Mouse (Mus musculus) brain, embryonic 14.5 days (tissue): ENCODE measurements around the gene Gm29666.

Experiments used
- CTCF ChIP-seq: fragments of 200-500 bp; IDR thresholded peaks from 2 replicates; pipeline ENCODE4 v1.5.1; 2012; ENCODE audit warnings: inconsistent platforms, mild to moderate bottlenecking, moderate library complexity, borderline replicate concordance; ENCODE audit not compliant: insufficient read depth, insufficient read length; ENCODE audit errors: extremely low read depth
- POLR2A ChIP-seq: fragments of 200-500 bp; IDR thresholded peaks from 2 replicates; pipeline ENCODE4 v1.6.1; 2012; ENCODE audit warnings: mild to moderate bottlenecking, inconsistent platforms, borderline replicate concordance; ENCODE audit not compliant: poor library complexity, insufficient read depth, insufficient read length, severe bottlenecking; ENCODE audit errors: extremely low read depth

DNA sequence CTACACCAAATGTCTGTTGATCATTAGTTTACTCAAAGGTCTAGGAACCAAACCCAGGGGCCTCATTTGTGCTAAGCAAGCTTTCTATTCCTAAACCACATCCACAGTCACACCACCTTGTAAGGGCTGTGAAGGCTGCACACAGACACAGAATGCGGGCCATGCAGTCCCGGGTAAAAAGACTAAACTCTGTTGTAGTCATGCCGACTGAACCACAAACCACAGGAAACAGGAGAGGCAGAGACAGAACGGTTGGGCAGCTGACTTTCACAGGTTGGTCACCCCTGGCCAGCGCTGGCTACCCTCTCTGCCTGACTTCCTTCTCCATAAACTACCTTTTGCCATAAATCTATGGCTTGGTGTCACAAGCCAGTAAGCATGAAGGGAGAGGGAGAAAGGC is 44.9 kb upstream of the Gm29666 start:
- TF ChIP-seq CTCF (no peak), POLR2A (no peak)
